Mouse (Mus musculus): ENCODE measurements around the gene Cntln. TPM values are rescaled to one million over a fixed set of nuclear protein-coding genes. Genes with fewer than 3 reads are reported as not detected.

Cntln gene
- polyA plus RNA-seq (2017; shearing (Covaris generic)): 3.3 TPM

DNA sequence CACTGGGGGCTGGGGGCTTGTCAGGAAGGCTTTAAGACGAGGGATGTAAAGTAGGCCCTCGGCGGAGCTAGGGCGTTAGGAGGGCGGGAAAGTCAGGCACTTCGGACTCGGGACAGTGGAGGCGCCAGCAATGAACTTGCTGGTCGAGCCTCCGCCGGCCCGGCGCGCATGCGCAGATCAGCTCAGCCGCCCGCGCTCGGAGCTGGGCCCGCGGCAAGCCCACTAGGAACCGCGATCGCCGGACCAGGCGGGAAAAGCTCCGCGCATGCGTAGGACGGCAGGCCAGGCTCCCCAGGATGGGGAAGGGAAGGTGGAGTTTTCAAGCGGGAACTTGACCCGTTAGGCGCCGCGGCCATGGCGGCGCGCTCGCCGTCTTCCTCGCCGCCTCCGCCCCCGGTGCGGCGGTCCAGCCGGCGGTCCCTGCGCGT lies at the start of gene Cntln:
Gene Cntln, plus strand, starts transcription at position 199 of the 428 bp plus-strand sequence.

Other genes with a start within 250 kb of the Cntln start
- not detected for gene Bnc2, start 209.0 kb upstream of the Cntln start, polyA plus RNA-seq (2017; shearing (Covaris generic))

Measured in CD4-positive, CD25-positive, alpha-beta regulatory T cell (primary cell).